Mouse (Mus musculus) Muller cell, postnatal 12 days (primary cell): Measurements from ENCODE around the gene Gnb4.

Experiments
- DNase-seq: peaks from one replicate; pipeline ENCODE4 v3.0.0-alpha.2; 2015; ENCODE audit errors: inconsistent ontology term

Gnb4 gene

GRCm38 (mm10) chr3:32616331-32617052 lies at the start of gene Gnb4:
Gnb4 (minus strand) TSS chr3:32616585.
- peak; percentile 53 for DNase-seq

- DNase-seq: no peak
Measured at GRCm38 (mm10) chr3:32661556-32661930, 45.2 kb upstream of the Gnb4 start.

GRCm38 (mm10) chr3:32660831-32661555 lies 44.6 kb upstream of the Gnb4 start:
- no peak for DNase-seq

GRCm38 (mm10) chr3:32660276-32660675 lies 43.9 kb upstream of the Gnb4 start:
- DNase-seq: no peak

GRCm38 (mm10) chr3:32659506-32659905 lies 43.1 kb upstream of the Gnb4 start:
- DNase-seq: no peak

- DNase-seq: no peak
Measured at GRCm38 (mm10) chr3:32658821-32659220, 42.4 kb upstream of the Gnb4 start.

- DNase-seq: no peak
Measured at GRCm38 (mm10) chr3:32658401-32658800, 42.0 kb upstream of the Gnb4 start.

GRCm38 (mm10) chr3:32656398-32656994 lies 40.1 kb upstream of the Gnb4 start:
- DNase-seq: no peak

GRCm38 (mm10) chr3:32655994-32656393 lies 39.6 kb upstream of the Gnb4 start:
- no peak for DNase-seq

GRCm38 (mm10) chr3:32652739-32653138 lies 36.4 kb upstream of the Gnb4 start:
- no peak for DNase-seq

- DNase-seq: no peak
Measured at GRCm38 (mm10) chr3:32649284-32649683, 32.9 kb upstream of the Gnb4 start.

- no peak for DNase-seq
Measured at GRCm38 (mm10) chr3:32646918-32647317, 30.5 kb upstream of the Gnb4 start.

- DNase-seq: no peak
Measured at GRCm38 (mm10) chr3:32644751-32645150, 28.4 kb upstream of the Gnb4 start.

- peak; percentile 42 for DNase-seq
Measured at GRCm38 (mm10) chr3:32642116-32642515, 25.7 kb upstream of the Gnb4 start.

GRCm38 (mm10) chr3:32638240-32638639 lies 21.9 kb upstream of the Gnb4 start:
- peak; percentile 39 for DNase-seq

- DNase-seq: no peak
Measured at GRCm38 (mm10) chr3:32632760-32633264, 16.4 kb upstream of the Gnb4 start.

GRCm38 (mm10) chr3:32630210-32630609 lies 13.8 kb upstream of the Gnb4 start:
- DNase-seq: peak; percentile 14

GRCm38 (mm10) chr3:32628141-32628540 lies 11.8 kb upstream of the Gnb4 start:
- DNase-seq: no peak

GRCm38 (mm10) chr3:32622106-32622505 lies 5.7 kb upstream of the Gnb4 start:
- no peak for DNase-seq

GRCm38 (mm10) chr3:32621658-32622057 lies 5.3 kb upstream of the Gnb4 start:
- DNase-seq: no peak

GRCm38 (mm10) chr3:32617053-32617642 lies 763 bp upstream of the Gnb4 start:
- no peak for DNase-seq

- no peak for DNase-seq
Measured at GRCm38 (mm10) chr3:32616006-32616330, 417 bp downstream of the Gnb4 start.
